In the genomic region with DNA sequence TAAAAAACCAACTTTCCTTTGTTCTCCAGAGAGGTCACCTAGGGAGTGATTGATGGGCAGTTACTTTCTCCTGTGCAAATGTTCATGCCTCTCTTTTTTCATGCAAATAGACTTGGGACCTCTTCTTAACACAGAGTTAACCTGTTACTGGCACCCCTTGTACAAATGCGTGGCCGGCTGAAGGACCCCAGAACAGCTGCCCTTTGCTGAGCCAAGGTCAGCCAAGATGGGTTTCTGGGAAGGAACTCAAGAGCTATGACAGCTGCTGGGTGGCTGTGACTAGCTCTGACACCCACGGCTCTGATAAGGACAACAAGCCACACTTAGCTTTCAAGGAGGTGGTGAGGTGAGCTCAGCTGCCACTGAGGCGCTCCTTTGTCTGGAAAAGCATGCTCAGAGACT, we compare ENCODE assay signal across 13 mouse cellular contexts.
DNase-seq lines count a peak whose midpoint lies in the region; ATAC-seq and TF ChIP-seq lines count a peak whose summit lies in the region.
"Had no signal": no experiment of that assay in that cellular context is flagged by ENCODE, and none has a peak within 500 bp of the region (broad histone marks: within the 10 kb centered on the region; RNA-seq: fewer than 3 reads in every experiment).

No protein-coding gene starts in this region.

- H3K36me3 ChIP-seq in ES-Bruce4 (ENCODE audit: control insufficient read depth, insufficient read depth, low read length, poor library complexity, severe bottlenecking): no peaks in the 10 kb centered on the region
- H3K36me3 ChIP-seq in heart, embryonic 11.5 days (ENCODE audit: control insufficient read depth, insufficient read depth, low read length): no peaks in the 10 kb centered on the region
- no peaks in the 10 kb centered on the region for H3K36me3 ChIP-seq in hindbrain, embryonic 15.5 days
- H3K36me3 ChIP-seq: embryonic facial prominence, embryonic 13.5 days had no signal

- peak; percentile 60; the same call in 1 of the 2 replicates for TF ChIP-seq EP300 in ES-Bruce4 (IDR thresholded peaks at IDR 0.05; ENCODE audit: insufficient read depth, low read depth, low read length)

- no peaks in the 10 kb centered on the region for H3K4me1 ChIP-seq in ES-Bruce4 (ENCODE audit: control insufficient read depth, insufficient read depth, low read length)
- H3K4me1 ChIP-seq in heart, embryonic 11.5 days (ENCODE audit: control insufficient read depth, insufficient read depth, low read length): peaks cover 5% of the 10 kb centered on the region; the same call in 1 of the 2 replicates
- peaks cover 53% of the 10 kb centered on the region for H3K4me1 ChIP-seq in hindbrain, embryonic 15.5 days (replicated peaks)

- H3K9me3 ChIP-seq in ES-Bruce4 (replicated peaks; ENCODE audit: control insufficient read depth, insufficient read depth, low read length, poor library complexity, severe bottlenecking): no peaks in the 10 kb centered on the region; the same call in 1 of the 2 replicates
- H3K9me3 ChIP-seq in heart, embryonic 11.5 days (replicated peaks; ENCODE audit: control insufficient read depth, low read length): no peaks in the 10 kb centered on the region
- H3K9me3 ChIP-seq in hindbrain, embryonic 15.5 days: no peaks in the 10 kb centered on the region
- H3K9me3 ChIP-seq: embryonic facial prominence, embryonic 13.5 days had no signal

- no peak overlapping the region for H3K9ac ChIP-seq in ES-Bruce4 (ENCODE audit: low read depth, poor library complexity, severe bottlenecking)
- H3K9ac ChIP-seq in heart, embryonic 11.5 days (ENCODE audit: low read depth, low read length): no peak overlapping the region
- no peak overlapping the region for H3K9ac ChIP-seq in hindbrain, embryonic 15.5 days
- H3K9ac ChIP-seq: embryonic facial prominence, embryonic 13.5 days had no signal

- H3K4me2 ChIP-seq in heart, embryonic 11.5 days: peak overlapping the region; percentile 32
- H3K4me2 ChIP-seq in hindbrain, embryonic 15.5 days: peak overlapping the region; percentile 20; the same call in 1 of the 2 replicates
- H3K4me2 ChIP-seq: embryonic facial prominence, embryonic 13.5 days had no signal

- intact Hi-C loops in left cerebral cortex, adult 2 months (cut with DNase I): no loop called here

- no peak for ATAC-seq in heart, embryonic 11.5 days (replicated peaks; ENCODE audit: insufficient number of reproducible peaks, low FRiP score, low TSS enrichment)
- no peak for ATAC-seq in hindbrain, embryonic 15.5 days (ENCODE audit: low FRiP score, low read depth)
- no peak for ATAC-seq in granulocyte monocyte progenitor cell, adult 5-6 weeks (replicated peaks; ENCODE audit: poor library complexity, severe bottlenecking)
- ATAC-seq: CD4-positive, CD25-positive, alpha-beta regulatory T cell, adult 4 months had no signal

- no peak for TF ChIP-seq CTCF in ES-Bruce4 (IDR thresholded peaks at IDR 0.05; ENCODE audit: low read depth, low read length)
- no peak for TF ChIP-seq CTCF in left cerebral cortex, adult 2 months (IDR thresholded peaks at IDR 0.05)

- peak; percentile 69 for DNase-seq in embryo, embryonic 10.5 days (ENCODE audit: low spot score)
- no peak for DNase-seq in lung, postnatal 25 days (ENCODE audit: low spot score)
- DNase-seq in left cerebral cortex, adult 2 months (ENCODE audit: extremely low spot score in 1 of 2, low spot score in 2 of 2): no peak
- no peak for DNase-seq in layer of hippocampus, postnatal 10 days (ENCODE audit: low spot score in 2 of 2)
- DNase-seq: kidney, adult 8-10 months; lung, postnatal 10 days; thymus, adult 2 months had no signal

- no peak for TF ChIP-seq POLR2A in ES-Bruce4 (IDR thresholded peaks at IDR 0.05; ENCODE audit: insufficient read depth, low read length)

- 12% methylated on average over 4 of the region's 4 CpGs for WGBS in heart, embryonic 11.5 days (ENCODE audit: insufficient replicate concordance)
- WGBS in hindbrain, embryonic 15.5 days: 9% methylated on average over 4 of the region's 4 CpGs

- H3K27me3 ChIP-seq in ES-Bruce4 (ENCODE audit: control insufficient read depth, insufficient read depth, low read length, poor library complexity, severe bottlenecking): no peaks in the 10 kb centered on the region
- peaks cover 84% of the 10 kb centered on the region for H3K27me3 ChIP-seq in heart, embryonic 11.5 days (ENCODE audit: control insufficient read depth, insufficient read depth, low read length)
- H3K27me3 ChIP-seq in hindbrain, embryonic 15.5 days: 0 out of 2 replicates have a peak, but pooled peaks cover 2% of the 10 kb centered on the region

- no peak overlapping the region for H3K27ac ChIP-seq in ES-Bruce4 (ENCODE audit: insufficient read depth, low read length)
- no peak overlapping the region for H3K27ac ChIP-seq in heart, embryonic 11.5 days (ENCODE audit: low read depth, low read length)
- H3K27ac ChIP-seq in hindbrain, embryonic 15.5 days (replicated peaks): 0 out of 2 replicates have a peak overlapping the region, but pooled peaks have one; percentile 1
- H3K27ac ChIP-seq in left cerebral cortex, adult 2 months: no peak overlapping the region
- H3K27ac ChIP-seq: embryonic facial prominence, embryonic 13.5 days had no signal

- no peak overlapping the region for H3K4me3 ChIP-seq in ES-Bruce4 (ENCODE audit: low read depth, low read length)
- H3K4me3 ChIP-seq in heart, embryonic 11.5 days (ENCODE audit: low read depth, low read length): no peak overlapping the region
- no peak overlapping the region for H3K4me3 ChIP-seq in hindbrain, embryonic 15.5 days
- no peak overlapping the region for H3K4me3 ChIP-seq in left cerebral cortex, adult 2 months
- H3K4me3 ChIP-seq: embryonic facial prominence, embryonic 13.5 days had no signal
